Mouse (Mus musculus) MEL (cell line): ENCODE results near the gene Cyb5r1. TPM values are rescaled to one million over a fixed set of nuclear protein-coding genes. Genes with fewer than 3 reads are reported as not detected.

ENCODE experiments used
- DNase-seq: peaks from one replicate; pipeline ENCODE4 v3.0.0; 2011; ENCODE audit warnings: low read depth, low spot score
- H3K27ac ChIP-seq: 2 replicates; pipeline ENCODE4 v1.5.1; 2012; ENCODE audit warnings: low read depth, mild to moderate bottlenecking, control low read depth, low read length, moderate library complexity; ENCODE audit not compliant: control insufficient read depth
- H3K27me3 ChIP-seq, 2 experiments: fragments of 150-350 bp in 1 of 2; sonication (generic) in 1 of 2; 2 replicates each; pipeline ENCODE4 v1.6.1; 2012; ENCODE audit warnings: low read length in 2 of 2, mild to moderate bottlenecking in 2 of 2, improper control_type of control experiment in 1 of 2, moderate library complexity in 1 of 2; ENCODE audit not compliant: insufficient read depth in 2 of 2, control insufficient read depth in 1 of 2
- H3K36me3 ChIP-seq, 2 experiments: 2 replicates each; pipeline ENCODE4 v1.6.1; 2012 to 2014; ENCODE audit warnings: low read length in 2 of 2, improper control_type of control experiment in 1 of 2, inconsistent platforms in 1 of 2, mild to moderate bottlenecking in 1 of 2; ENCODE audit not compliant: insufficient read depth in 2 of 2, control insufficient read depth in 1 of 2
- H3K4me1 ChIP-seq, 2 experiments: fragments of 150-350 bp in 1 of 2; sonication (generic) in 1 of 2; 2 replicates each; pipeline ENCODE4 v1.6.1; 2012; ENCODE audit warnings: low read length in 2 of 2, improper control_type of control experiment in 1 of 2, mild to moderate bottlenecking in 1 of 2; ENCODE audit not compliant: insufficient read depth in 2 of 2, control insufficient read depth in 1 of 2
- H3K4me3 ChIP-seq, 2 experiments: fragments of 150-350 bp in 1 of 2; sonication (generic) in 1 of 2; 2 replicates each; pipeline ENCODE4 v1.5.1; 2012; ENCODE audit warnings: low read depth in 2 of 2, low read length in 2 of 2, mild to moderate bottlenecking in 2 of 2, moderate library complexity in 2 of 2, control low read depth in 1 of 2, improper control_type of control experiment in 1 of 2; ENCODE audit not compliant: control insufficient read depth in 1 of 2, insufficient read depth in 1 of 2
- H3K79me2 ChIP-seq: 2 replicates; pipeline ENCODE4 v1.6.1; 2012; ENCODE audit warnings: mild to moderate bottlenecking, low read length, moderate library complexity; ENCODE audit not compliant: control insufficient read depth, poor library complexity, insufficient read depth
- H3K9ac ChIP-seq: 2 replicates; pipeline ENCODE4 v1.6.1; 2012; ENCODE audit warnings: low read depth, mild to moderate bottlenecking, control low read depth, low read length, moderate library complexity; ENCODE audit not compliant: control insufficient read depth, poor library complexity, severe bottlenecking
- H3K9me3 ChIP-seq: fragments of 150-350 bp; sonication (generic); replicated peaks from 2 replicates; pipeline ENCODE4 v1.6.1; 2012; ENCODE audit warnings: mild to moderate bottlenecking, low read length, improper control_type of control experiment, moderate library complexity; ENCODE audit not compliant: insufficient read depth
- CHD2 ChIP-seq: IDR thresholded peaks from 2 replicates; pipeline ENCODE4 v1.6.1; 2011; ENCODE audit warnings: low read length, improper control_type of control experiment
- ELF1 ChIP-seq: IDR thresholded peaks from 2 replicates; pipeline ENCODE4 v1.6.1; 2014; ENCODE audit warnings: low read depth, mild to moderate bottlenecking, inconsistent platforms, low read length, improper control_type of control experiment, moderate library complexity
- ETS1 ChIP-seq: IDR thresholded peaks from 2 replicates; pipeline ENCODE4 v1.6.1; 2012; ENCODE audit warnings: low read depth, mild to moderate bottlenecking, inconsistent platforms, low read length, improper control_type of control experiment, moderate library complexity
- JUND ChIP-seq: IDR thresholded peaks from 2 replicates; pipeline ENCODE4 v1.6.1; 2011; ENCODE audit warnings: low read depth, mild to moderate bottlenecking, improper control_type of control experiment, low read length
- KAT2A ChIP-seq: conservative IDR thresholded peaks from 2 replicates; pipeline ENCODE4 v1.6.1; 2012; ENCODE audit warnings: low read depth, low read length, improper control_type of control experiment, inconsistent platforms
- MAZ ChIP-seq: IDR thresholded peaks from 2 replicates; pipeline ENCODE4 v1.6.1; 2012; ENCODE audit warnings: low read depth, mild to moderate bottlenecking, inconsistent platforms, low read length, improper control_type of control experiment
- MEF2A ChIP-seq: IDR thresholded peaks from 2 replicates; pipeline ENCODE4 v1.6.1; 2014; ENCODE audit warnings: low read depth, mild to moderate bottlenecking, inconsistent platforms, low read length, improper control_type of control experiment; ENCODE audit not compliant: poor library complexity, insufficient replicate concordance, severe bottlenecking; ENCODE audit errors: extremely low read depth
- MYB ChIP-seq: IDR thresholded peaks from 2 replicates; pipeline ENCODE4 v1.6.1; 2011; ENCODE audit warnings: mild to moderate bottlenecking, low read depth, low read length, improper control_type of control experiment
- POLR2AphosphoS2 ChIP-seq: IDR thresholded peaks from 2 replicates; pipeline ENCODE4 v1.6.1; 2011; ENCODE audit warnings: low read length, improper control_type of control experiment
- POLR2AphosphoS5 ChIP-seq: IDR thresholded peaks from 2 replicates; pipeline ENCODE4 v1.6.1; 2012; ENCODE audit warnings: low read depth, borderline replicate concordance, mild to moderate bottlenecking, inconsistent platforms, low read length, moderate library complexity, mixed read lengths
- RAD21 ChIP-seq: IDR thresholded peaks from 2 replicates; pipeline ENCODE4 v1.6.1; 2011; ENCODE audit warnings: mild to moderate bottlenecking, low read depth, low read length, improper control_type of control experiment
- RCOR1 ChIP-seq: IDR thresholded peaks from 2 replicates; pipeline ENCODE4 v1.6.1; 2012; ENCODE audit warnings: low read depth, mild to moderate bottlenecking, inconsistent platforms, low read length, improper control_type of control experiment
- SIN3A ChIP-seq: IDR thresholded peaks from 2 replicates; pipeline ENCODE4 v1.6.1; 2012; ENCODE audit warnings: low read length, improper control_type of control experiment, inconsistent platforms
- TAL1 ChIP-seq: IDR thresholded peaks from 2 replicates; pipeline ENCODE4 v1.6.1; 2012; ENCODE audit warnings: mild to moderate bottlenecking, inconsistent platforms, low read length, moderate library complexity, mixed read lengths
- TBP ChIP-seq: IDR thresholded peaks from 2 replicates; pipeline ENCODE4 v1.8.0; 2011; ENCODE audit warnings: low read depth, low read length, improper control_type of control experiment
- USF1 ChIP-seq: IDR thresholded peaks from 2 replicates; pipeline ENCODE4 v1.6.1; 2014; ENCODE audit warnings: low read depth, mild to moderate bottlenecking, inconsistent platforms, low read length, improper control_type of control experiment, moderate library complexity
- USF2 ChIP-seq, 2 experiments: IDR thresholded peaks; 2 replicates each; pipeline ENCODE4 v1.6.1; 2011 to 2012; ENCODE audit warnings: improper control_type of control experiment in 2 of 2, low read length in 2 of 2, borderline replicate concordance in 1 of 2, inconsistent platforms in 1 of 2, low read depth in 1 of 2, mild to moderate bottlenecking in 1 of 2; ENCODE audit not compliant: insufficient read depth in 1 of 2
- ZKSCAN1 ChIP-seq: IDR thresholded peaks from 2 replicates; pipeline ENCODE4 v1.6.1; 2012; ENCODE audit warnings: low read depth, mild to moderate bottlenecking, inconsistent platforms, low read length, improper control_type of control experiment, moderate library complexity
- polyA plus RNA-seq, 2 experiments: library from polyadenylated mRNA; stranded (reverse) in 1 of 2; unstranded in 1 of 2; fragments of >175 nt in 1 of 2; fragments of >200 nt in 1 of 2; gene quantifications; 2 replicates each; pipeline versions ENCODE4 v1.2.1 to v1.2.4; 2012; ENCODE audit warnings: low replicate concordance in 2 of 2, low read depth in 1 of 2; ENCODE audit not compliant: insufficient read length in 2 of 2, insufficient read depth in 1 of 2, missing spikeins in 1 of 2
- total RNA-seq: library from RNA; depleted of rRNA; stranded (reverse); fragments of 300-350 nt; gene quantifications from 2 replicates; pipeline ENCODE4 v1.2.3, GENCODE M21; 2012

Cyb5r1 gene
- total and polyA plus RNA-seq, 3 experiments: 18.8 to 94.8 TPM; not detected in 1

DNA sequence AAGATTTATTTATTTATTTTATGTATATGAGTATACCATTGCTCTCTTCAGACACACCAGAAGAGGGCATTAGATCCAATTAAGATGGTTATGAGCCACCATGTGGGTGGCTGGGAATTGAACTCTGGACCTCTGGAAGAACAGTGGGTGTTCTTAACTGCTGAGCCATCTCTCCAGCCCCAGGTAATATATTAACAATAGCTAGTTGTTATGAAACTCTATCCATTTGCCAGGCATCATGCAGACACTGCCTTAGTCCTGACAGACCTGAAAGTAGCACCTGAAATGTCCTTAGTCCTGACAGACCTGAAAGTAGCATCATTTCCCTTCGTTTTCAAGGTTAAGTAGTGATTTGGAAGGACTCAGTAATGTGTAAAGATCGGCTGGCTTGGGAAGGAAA, 8.7 kb downstream of the Cyb5r1 start:
- no peak overlapping the region; the same call in 1 of the 2 replicates for H3K27ac ChIP-seq
- H3K27me3 ChIP-seq: no peaks in the 10 kb centered on the region
- no peak for TF ChIP-seq USF2 (IDR thresholded peaks at IDR 0.05; ENCODE audit: borderline replicate concordance in 1 of 2, insufficient read depth in 1 of 2, low read depth in 1 of 2, low read length in 2 of 2)
- TF ChIP-seq KAT2A: no peak
- TF ChIP-seq MAZ: no peak
- TF ChIP-seq JUND: no peak
- peak; percentile 55; the same call in 1 of the 2 replicates for TF ChIP-seq TBP
- TF ChIP-seq, all 39 proteins: peak for 1
- H3K79me2 ChIP-seq: peaks cover 22% of the 10 kb centered on the region
- peaks cover 12 to 24% of the 10 kb centered on the region in 2 experiments for H3K4me1 ChIP-seq
- H3K36me3 ChIP-seq: peaks cover 14 to 31% of the 10 kb centered on the region in 2 experiments
- H3K4me3 ChIP-seq: no peak overlapping the region; a peak in 1 of 4 replicates
- DNase-seq: no peak
- no peak overlapping the region; the same call in 1 of the 2 replicates for H3K9ac ChIP-seq
- no peaks in the 10 kb centered on the region for H3K9me3 ChIP-seq

- no peak for TF ChIP-seq RCOR1
- TF ChIP-seq TAL1: no peak
- TF ChIP-seq RAD21: no peak
- no peak for TF ChIP-seq ETS1
- no peak for TF ChIP-seq POLR2AphosphoS5
- TF ChIP-seq MEF2A: no peak
- TF ChIP-seq MYB: no peak
- peak; percentile 59 for TF ChIP-seq USF1
- no peak for TF ChIP-seq ZKSCAN1
- no peak for TF ChIP-seq ELF1
- no peak; the same call in 1 of the 2 replicates for TF ChIP-seq SIN3A
- peak; percentile 36 for TF ChIP-seq POLR2AphosphoS2
- no peak for TF ChIP-seq CHD2
- H3K27ac ChIP-seq: peak overlapping the region; percentile 68
- H3K27me3 ChIP-seq: no peaks in the 10 kb centered on the region
- peak overlapping the region; percentile 73 for H3K9ac ChIP-seq
- peaks cover 11 to 37% of the 10 kb centered on the region in 2 experiments for H3K36me3 ChIP-seq
- H3K4me3 ChIP-seq: peak overlapping the region; percentile 58 to 69
- peaks cover 28% of the 10 kb centered on the region for H3K79me2 ChIP-seq
- peak; percentile 50 for DNase-seq
- H3K9me3 ChIP-seq: no peaks in the 10 kb centered on the region
- H3K4me1 ChIP-seq: peaks cover 18 to 30% of the 10 kb centered on the region in 2 experiments
Observed at GRCm38 (mm10) chr1:134414501-134415167, 9.3 kb downstream of the Cyb5r1 start.
